Mouse (Mus musculus) layer of hippocampus, adult 9-11 months (tissue): ENCODE results near the gene Pm20d1.

Source experiments
- DNase-seq: peaks from one replicate; pipeline ENCODE4 v3.0.0; 2022

The Pm20d1 gene

DNA sequence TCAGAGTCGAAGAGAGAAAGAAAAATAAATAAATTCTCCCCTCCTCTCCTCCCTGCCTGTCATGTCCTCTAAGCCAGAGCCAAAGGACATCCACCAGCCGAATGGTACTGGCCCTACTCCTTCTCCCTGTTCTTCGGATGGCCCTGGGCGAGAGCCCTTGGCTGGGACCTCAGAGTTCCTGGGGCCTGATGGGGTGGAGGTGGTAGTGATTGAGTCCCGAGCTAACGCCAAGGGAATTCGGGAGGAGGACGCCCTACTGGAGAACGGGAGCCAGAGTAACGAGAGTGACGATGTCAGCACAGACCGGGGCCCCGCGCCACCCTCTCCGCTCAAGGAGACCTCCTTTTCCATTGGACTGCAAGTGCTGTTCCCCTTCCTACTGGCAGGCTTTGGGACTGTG lies 33.4 kb downstream of the Pm20d1 start:
- DNase-seq = no peak

DNA sequence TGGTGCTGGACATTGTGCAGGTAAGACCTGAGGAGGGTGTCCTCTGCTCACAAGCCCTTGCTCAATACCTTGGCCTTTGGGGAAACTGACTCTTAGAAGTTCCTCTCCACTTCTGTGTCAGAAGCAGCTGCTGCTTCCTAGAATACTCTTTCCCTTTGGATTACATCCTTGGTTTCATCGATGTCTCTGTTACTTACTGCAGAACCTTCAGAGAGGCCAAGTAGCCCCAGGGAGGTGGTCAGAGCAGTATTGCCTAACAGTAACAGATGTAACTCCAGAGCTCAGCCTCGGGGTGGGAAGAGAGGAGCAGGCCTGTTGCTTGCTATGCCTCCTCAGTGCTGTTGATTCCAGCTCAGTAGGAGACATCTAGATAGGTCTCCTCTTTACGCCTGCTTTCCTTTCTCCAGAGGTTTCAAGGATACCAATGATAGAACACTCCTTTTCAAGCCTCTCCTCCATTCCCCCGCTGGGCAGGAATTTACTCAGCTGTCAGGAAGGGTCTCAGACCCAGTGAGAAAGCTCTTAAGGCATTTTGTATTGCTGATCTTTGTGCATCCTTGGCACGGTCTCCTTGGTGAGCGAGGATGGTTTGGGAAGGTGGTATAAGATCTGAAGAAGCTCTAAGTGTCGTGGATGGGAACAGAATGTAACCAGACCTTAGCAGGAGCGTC lies 33.9 kb downstream of the Pm20d1 start:
- DNase-seq = no peak

DNA sequence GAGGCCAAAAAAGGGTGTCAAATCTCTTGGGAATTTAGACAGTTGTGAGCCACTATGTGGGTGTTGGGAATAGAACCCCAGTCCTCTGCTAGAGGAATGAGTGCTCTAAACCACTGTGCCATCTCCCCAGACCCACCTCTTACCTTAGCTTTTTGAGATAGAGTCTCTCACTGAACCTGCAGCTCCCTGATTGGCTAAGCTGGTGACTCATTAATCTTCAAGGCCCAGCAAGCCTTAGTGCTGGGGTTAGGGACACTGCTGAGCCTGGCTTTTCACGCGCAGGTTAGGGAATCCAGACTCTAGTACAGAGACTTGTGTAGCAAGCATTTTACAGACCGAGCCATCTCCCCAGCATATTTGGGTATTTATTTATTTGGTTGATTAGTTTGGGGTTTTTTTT lies 39.9 kb downstream of the Pm20d1 start:
- no peak for DNase-seq

DNA sequence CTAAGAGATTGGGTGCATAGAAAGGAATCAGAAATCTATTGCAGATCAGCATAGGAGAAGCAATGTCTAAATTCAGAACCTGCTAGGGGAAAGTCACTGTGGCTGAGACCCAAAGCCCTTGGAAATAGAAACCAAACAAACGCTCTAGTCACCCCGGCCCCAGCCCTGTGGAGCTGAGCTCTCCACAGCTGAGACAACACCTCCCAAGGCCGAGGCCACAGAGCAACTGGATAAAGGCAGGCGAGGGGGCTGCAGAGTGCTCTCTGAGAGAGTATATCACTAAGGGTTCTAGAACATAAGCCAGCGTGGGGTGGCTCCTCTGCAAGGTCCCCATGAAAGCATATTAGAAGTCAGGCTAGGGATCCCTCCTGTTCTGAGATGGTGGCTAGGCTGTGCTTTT lies 41.4 kb downstream of the Pm20d1 start:
- no peak for DNase-seq

DNA sequence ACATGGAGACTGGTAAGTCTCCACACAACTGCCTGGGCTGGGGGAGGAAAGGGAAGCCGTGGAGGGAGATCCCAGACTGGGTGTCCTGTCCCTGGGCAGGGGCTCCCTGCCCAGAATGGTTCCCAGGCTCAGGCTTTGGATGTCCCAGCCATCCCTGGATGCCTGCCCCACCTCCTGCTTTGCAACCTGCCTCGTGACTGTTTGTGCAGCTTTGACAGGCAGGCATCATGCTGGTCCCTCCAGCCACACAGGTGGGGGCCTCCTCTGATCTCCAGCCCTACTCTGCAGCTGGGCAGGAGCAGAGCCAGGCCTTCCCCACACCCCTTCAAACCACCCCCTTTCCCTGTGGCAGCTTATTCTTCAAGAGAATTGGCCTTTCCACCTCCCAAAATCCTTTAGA lies 42.1 kb downstream of the Pm20d1 start:
- no peak for DNase-seq

DNA sequence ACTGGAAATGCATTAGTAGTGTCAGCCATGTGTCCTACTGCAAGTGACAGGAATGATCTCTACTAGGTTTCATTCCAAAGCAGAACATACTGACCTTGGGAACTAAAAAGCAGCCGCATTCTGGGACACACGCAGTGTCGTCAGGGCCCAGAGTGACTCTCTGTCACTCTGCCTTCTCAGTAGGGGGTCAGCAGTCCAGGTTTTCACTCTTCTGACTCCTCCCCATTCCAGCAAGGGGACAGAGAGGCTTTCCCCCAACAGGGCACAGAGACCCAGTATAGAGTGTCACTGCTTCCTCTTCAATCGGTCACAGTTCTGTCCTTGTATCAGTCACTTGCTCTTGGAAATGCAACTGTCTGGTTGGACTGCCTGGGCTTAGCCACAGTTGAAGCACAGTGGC lies 45.0 kb downstream of the Pm20d1 start:
- DNase-seq = no peak

DNA sequence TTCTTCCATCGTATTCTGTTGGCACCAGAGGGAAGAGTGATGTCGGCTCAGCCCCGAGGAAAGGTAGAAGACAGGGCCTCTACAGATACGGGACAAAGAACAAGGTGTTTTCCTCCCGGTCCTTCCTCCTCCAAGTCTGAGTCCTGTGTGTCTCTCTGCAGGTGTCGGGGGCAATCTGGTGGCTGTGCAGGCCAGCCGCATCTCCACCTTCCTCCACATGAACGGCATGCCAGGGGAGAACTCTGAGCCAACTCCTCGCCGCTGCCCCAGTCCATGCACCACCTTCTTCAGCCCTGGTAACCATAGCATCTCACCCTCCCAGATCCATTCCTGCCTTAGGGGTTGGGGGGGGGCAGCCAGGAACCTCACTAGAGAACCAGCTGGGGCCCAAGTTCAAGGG lies 46.6 kb downstream of the Pm20d1 start:
- DNase-seq = no peak

DNA sequence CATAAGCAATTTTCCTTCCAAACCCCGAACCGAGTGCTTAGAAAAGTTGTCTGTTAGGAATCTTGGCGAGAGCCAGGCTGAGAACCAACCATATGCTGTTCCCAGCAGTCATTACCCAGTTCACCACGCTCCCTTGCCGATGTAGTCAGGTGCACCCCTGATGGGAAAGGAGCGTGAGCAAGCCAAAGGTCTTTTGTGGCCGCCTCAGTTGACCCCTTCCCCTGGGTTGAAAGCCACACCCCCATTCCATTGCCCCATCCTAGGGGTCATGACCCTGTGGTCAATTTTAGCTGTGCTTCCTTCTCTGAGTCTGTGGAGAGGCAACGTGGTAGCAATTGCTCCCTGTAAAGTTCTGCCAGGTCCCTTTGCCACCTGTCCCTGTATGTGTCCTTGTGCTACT lies 47.7 kb downstream of the Pm20d1 start:
- DNase-seq = no peak

DNA sequence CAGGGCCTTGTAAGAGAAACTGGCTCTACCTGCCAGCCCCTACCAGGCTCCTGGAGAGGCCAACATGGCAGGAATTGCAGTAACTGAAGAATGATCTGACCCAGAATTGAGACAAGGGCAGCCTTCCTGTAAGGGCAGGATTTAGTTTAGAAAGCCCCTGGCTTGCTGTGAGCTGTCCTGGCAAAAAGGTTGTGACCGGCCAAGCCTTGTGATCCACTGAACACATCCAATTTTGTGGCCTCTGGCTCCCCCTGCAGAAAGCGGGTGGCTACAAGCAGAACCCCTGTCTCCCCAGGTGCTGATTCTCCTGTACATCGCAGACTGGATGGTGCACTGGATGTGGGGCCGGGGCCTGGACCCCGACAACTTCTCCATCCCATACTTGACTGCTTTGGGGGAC lies 49.1 kb downstream of the Pm20d1 start:
- DNase-seq = peak; percentile 59

DNA sequence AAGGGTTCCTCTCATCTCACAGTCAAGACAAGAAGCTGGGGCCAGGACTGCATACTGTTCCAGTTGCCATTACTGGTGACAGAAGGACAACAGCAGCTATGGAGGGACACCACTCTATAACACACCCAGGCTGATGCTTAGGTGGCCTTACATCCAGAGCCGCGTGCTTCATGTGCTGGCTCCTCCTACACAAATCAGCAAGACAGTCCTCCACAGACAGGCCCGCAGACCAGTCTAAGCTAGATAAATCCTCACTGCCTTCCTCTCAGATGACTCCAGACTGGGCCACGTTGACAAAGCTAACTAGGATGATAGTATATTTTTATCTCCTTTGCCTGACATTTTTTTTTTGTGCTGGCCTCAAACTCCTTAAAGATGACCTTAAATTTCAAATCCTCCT lies 64.6 kb downstream of the Pm20d1 start:
- no peak for DNase-seq

DNA sequence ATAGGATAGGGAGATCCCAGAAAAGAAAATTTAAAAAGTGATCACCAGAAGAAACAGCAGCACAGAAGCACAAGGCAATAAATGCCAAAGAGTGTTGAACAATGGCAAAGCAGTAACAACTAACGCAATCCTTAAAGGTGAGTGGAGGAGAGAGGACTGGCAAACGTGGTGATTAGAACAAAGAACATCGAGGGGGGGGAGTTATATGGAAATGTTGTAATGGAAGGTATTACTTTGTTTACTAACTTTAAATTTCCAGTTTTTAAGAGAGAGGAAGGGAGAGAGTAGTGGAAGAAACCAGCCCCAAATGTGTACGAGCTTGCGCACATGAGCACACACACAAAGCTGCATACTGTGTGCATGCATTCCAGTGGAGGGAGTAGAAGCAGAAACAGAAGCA lies 68.4 kb downstream of the Pm20d1 start:
- no peak for DNase-seq

DNA sequence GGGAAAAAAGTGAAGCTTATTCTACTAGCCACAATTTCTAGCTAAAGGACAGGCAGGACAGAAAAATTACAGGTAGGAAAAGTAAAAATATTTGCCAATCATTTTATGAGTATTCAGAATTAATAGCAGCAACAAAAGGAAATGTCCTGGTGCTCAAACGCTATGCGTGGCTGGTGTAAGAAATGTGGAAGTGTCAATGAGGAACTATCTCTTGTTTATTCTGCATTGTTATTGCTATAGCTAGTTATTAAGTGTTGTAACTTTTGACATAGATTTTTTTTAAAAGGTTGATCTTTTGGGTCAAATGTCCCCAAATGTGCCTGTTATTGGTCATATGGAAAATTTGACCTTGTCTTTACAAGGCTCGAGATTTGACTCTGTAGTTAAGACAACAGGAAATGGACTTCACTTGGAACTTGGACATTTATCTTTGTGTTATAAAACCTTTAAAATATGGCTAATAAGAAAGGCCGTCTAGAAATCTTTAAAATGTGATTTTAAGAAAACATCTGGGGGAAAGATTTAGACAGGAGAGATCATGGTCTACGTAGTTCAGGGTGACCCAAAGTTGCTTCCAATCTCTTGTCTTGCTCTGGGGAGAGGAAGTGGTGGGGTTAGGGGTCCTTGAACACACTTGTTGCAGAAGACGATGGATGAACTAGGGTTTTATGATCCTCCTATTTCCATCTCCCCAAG lies 69.3 kb downstream of the Pm20d1 start:
- DNase-seq = no peak

DNA sequence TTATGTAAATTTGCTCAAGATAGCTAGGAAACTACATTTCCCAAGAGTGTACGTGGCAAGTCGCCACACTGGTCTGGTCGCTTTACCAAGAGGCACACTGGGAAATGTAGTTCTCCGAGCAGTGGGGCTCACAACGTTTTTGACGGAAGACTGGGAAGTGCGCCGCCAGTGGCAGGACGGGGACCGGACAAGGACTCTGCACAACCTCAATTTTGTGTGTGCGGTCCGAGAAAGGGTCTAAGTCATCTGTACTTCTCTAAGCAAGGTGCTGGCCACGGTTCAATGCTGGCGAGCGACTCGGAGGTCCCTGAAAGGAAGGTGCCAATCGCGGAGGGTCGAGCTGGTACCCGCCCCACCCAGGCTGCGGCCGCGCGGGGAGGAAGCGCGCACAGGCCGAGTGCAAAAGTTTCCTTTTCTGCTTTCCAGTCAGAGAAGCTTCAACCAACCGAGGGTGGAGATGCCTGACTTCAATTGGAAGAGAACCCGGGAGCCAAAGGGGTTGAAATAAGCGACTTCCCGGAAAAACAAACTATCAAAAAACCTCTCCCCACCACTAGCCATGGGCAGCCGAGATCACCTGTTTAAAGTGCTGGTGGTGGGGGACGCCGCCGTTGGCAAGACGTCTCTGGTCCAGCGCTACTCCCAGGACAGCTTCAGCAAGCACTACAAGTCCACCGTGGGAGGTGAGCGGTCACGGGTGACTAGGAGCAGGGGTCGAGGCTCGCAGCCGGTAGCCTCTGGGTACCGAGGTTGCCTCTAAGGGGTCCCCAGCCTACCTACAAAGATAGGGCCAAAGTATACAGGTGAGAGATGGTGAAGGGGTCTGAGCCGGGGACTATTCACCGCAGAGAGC lies 70.1 kb downstream of the Pm20d1 start, which contains the start of gene Rab29:
Gene Rab29, plus strand, starts transcription at position 132 of the 853 bp plus-strand sequence.
- DNase-seq = peak; percentile 93

DNA sequence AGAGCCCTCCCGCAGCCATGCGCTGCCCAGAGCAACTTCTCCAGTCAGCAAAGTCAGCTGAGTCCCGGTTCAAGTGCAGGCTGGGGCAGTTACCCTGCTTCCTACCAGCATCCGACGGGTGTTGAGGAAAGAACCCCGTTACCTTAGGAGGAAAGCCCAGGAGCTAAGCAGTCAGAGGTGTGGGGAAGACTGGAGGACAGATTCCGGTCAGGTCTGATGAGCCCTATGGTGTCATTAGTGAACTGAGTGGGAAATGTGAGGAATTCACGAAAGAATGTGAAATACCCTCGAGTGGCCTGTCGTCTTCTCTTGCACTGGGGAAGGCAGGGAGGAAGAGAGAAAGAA lies 70.7 kb downstream of the Pm20d1 start:
- DNase-seq = no peak

DNA sequence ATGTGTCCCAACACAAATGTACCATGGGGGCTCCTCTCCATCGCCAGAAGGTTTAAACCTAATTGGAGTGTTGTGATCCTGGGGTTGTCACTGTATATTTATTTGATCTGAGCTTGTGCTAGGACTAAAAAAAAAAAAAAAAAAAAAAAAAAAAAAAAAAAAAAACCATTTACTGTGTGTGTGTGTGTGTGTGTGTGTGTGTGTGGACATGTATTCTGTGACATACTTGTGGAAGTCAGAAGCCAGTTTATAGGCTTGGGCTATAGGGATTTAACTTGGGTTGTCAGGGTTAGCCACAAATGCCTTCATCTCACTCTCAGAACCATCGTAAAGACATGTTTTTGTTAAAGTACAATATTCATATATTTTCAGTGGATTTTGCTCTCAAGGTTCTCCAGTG lies 72.4 kb downstream of the Pm20d1 start:
- no peak for DNase-seq
